Mouse (Mus musculus) neural tube, embryonic 11.5 days (tissue): ENCODE results near the gene Popdc2. TPM values are rescaled to one million over a fixed set of nuclear protein-coding genes. Genes with fewer than 3 reads are reported as not detected.
"Not testable (repeated sequence)": the region's sequence is repeated elsewhere in the genome, so short reads cannot be mapped to it uniquely, and the experiment has no call there.

Experiments
- ATAC-seq: fragments of 200-750 bp; cut with Nextera tagmentation; 2 replicates; pipeline ENCODE4 v1.8.0; 2017; ENCODE audit warnings: moderate number of reproducible peaks, mild to moderate bottlenecking, moderate TSS enrichment, moderate library complexity; ENCODE audit not compliant: insufficient read depth, low FRiP score, low TSS enrichment
- DNase-seq: peaks from one replicate; pipeline ENCODE4 v3.0.0-alpha.2; 2015; ENCODE audit warnings: low spot score
- H3K27ac ChIP-seq: fragments of 300-500 bp; sonication (generic); 2 replicates; pipeline ENCODE4 v1.5.1; 2014; ENCODE audit warnings: low read depth, mild to moderate bottlenecking, low read length
- H3K27me3 ChIP-seq: fragments of 300-500 bp; sonication (generic); 2 replicates; pipeline ENCODE4 v1.6.1; 2014; ENCODE audit warnings: mild to moderate bottlenecking, low read length, mixed read lengths; ENCODE audit not compliant: control insufficient read depth, insufficient read depth
- H3K36me3 ChIP-seq: fragments of 300-500 bp; sonication (generic); 2 replicates; pipeline ENCODE4 v1.6.1; 2014; ENCODE audit warnings: mild to moderate bottlenecking, low read length, moderate library complexity, mixed read lengths; ENCODE audit not compliant: control insufficient read depth, insufficient read depth
- H3K4me1 ChIP-seq: fragments of 300-500 bp; sonication (generic); 2 replicates; pipeline ENCODE4 v1.6.1; 2014; ENCODE audit warnings: low read length, mixed read lengths; ENCODE audit not compliant: control insufficient read depth, insufficient read depth
- H3K4me2 ChIP-seq: fragments of 300-500 bp; sonication (generic); 2 replicates; pipeline ENCODE4 v1.6.1; 2014; ENCODE audit warnings: low read depth, mild to moderate bottlenecking, moderate library complexity
- H3K4me3 ChIP-seq: fragments of 300-500 bp; sonication (generic); 2 replicates; pipeline ENCODE4 v1.5.1; 2014; ENCODE audit warnings: low read depth, low read length
- H3K9ac ChIP-seq: fragments of 300-500 bp; sonication (generic); 2 replicates; pipeline ENCODE4 v1.6.1; 2014; ENCODE audit warnings: mild to moderate bottlenecking, low read length
- H3K9me3 ChIP-seq: fragments of 300-500 bp; sonication (generic); 2 replicates; pipeline ENCODE4 v1.6.1; 2016; ENCODE audit warnings: low read length; ENCODE audit not compliant: control insufficient read depth
- WGBS: fragments of 180-500 bp; shearing (Covaris S2); extraction: QIAGEN DNeasy Blood & Tissue Kit; methylation state at CpG from one replicate; pipeline ENCODE4 v1.1.7; 2014; 5-methylcytosine and 5-hydroxymethylcytosine counted together
- polyA plus RNA-seq: library from polyadenylated mRNA; unstranded; fragments of >200 nt; fragmentation: Nextera tagmentation; extraction: Ambion mirVana; gene quantifications from 2 replicates; pipeline ENCODE4 v1.2.1, GENCODE M21; 2014

Popdc2 gene
- 1.2 and 1.3 TPM in 2 replicates for polyA plus RNA-seq

GRCm38 (mm10) chr16:38361933-38362332 is at the start of gene Popdc2:
TSS of gene Popdc2 (plus strand) at chr16:38362209.
- Histone ChIP-seq H3K27me3 (no peaks in the 10 kb centered on the region), H3K9me3 (no peaks in the 10 kb centered on the region), H3K9ac (no peak within 1 kb of the TSS), H3K4me3 (no peak within 1 kb of the TSS), H3K4me1 (no peaks in the 10 kb centered on the region), H3K36me3 (no peaks in the 10 kb centered on the region), H3K4me2 (no peak within 1 kb of the TSS), H3K27ac (no peak within 1 kb of the TSS)
- DNase-seq (no peak), ATAC-seq (no peak)
- 71% methylated on average over 10 of the region's 10 CpGs for WGBS

- ATAC-seq: no peak
- H3K27ac ChIP-seq: no peak overlapping the region
Observed at GRCm38 (mm10) chr16:38318492-38318891, 43.5 kb upstream of the Popdc2 start.

GRCm38 (mm10) chr16:38319087-38319486 is 42.9 kb upstream of the Popdc2 start:
- H3K9me3 ChIP-seq: no peaks in the 10 kb centered on the region
- 85% methylated on average over 4 of the region's 4 CpGs for WGBS
- ATAC-seq: no peak

More at GRCm38 (mm10) chr16:38318492-38318891, 43.5 kb upstream of the Popdc2 start:
- H3K4me2 ChIP-seq: no peak overlapping the region
- no peak for DNase-seq
- H3K36me3 ChIP-seq: no peaks in the 10 kb centered on the region
- H3K9ac ChIP-seq: no peak overlapping the region
- no peaks in the 10 kb centered on the region for H3K27me3 ChIP-seq
- 82% methylated on average over 9 of the region's 9 CpGs for WGBS
- H3K4me1 ChIP-seq: no peaks in the 10 kb centered on the region
- H3K9me3 ChIP-seq: no peaks in the 10 kb centered on the region
- H3K4me3 ChIP-seq: no peak overlapping the region

GRCm38 (mm10) chr16:38321452-38321935 is 40.5 kb upstream of the Popdc2 start:
- DNase-seq (peak; percentile 63), ATAC-seq (peak; percentile 55)
- H3K9me3 ChIP-seq: no peaks in the 10 kb centered on the region
- no peak overlapping the region for H3K27ac ChIP-seq
- H3K4me1 ChIP-seq: no peaks in the 10 kb centered on the region
- no peak overlapping the region for H3K9ac ChIP-seq
- H3K36me3 ChIP-seq: no peaks in the 10 kb centered on the region
- no peak overlapping the region for H3K4me3 ChIP-seq
- H3K27me3 ChIP-seq: no peaks in the 10 kb centered on the region
- H3K4me2 ChIP-seq: peak overlapping the region; percentile 30; the same call in 1 of the 2 replicates
- 39% methylated on average over 17 of the region's 17 CpGs for WGBS

More at GRCm38 (mm10) chr16:38319087-38319486, 42.9 kb upstream of the Popdc2 start:
- no peak overlapping the region for H3K27ac ChIP-seq
- no peak overlapping the region for H3K9ac ChIP-seq
- no peak for DNase-seq
- no peak overlapping the region for H3K4me3 ChIP-seq
- no peaks in the 10 kb centered on the region for H3K4me1 ChIP-seq
- no peaks in the 10 kb centered on the region for H3K27me3 ChIP-seq
- H3K4me2 ChIP-seq: no peak overlapping the region
- H3K36me3 ChIP-seq: no peaks in the 10 kb centered on the region

- no peaks in the 10 kb centered on the region for H3K36me3 ChIP-seq
- no peak overlapping the region for H3K27ac ChIP-seq
- no peak for DNase-seq
- no peak overlapping the region for H3K4me2 ChIP-seq
- H3K4me3 ChIP-seq: no peak overlapping the region
- WGBS: 92% methylated on average over 15 of the region's 15 CpGs
- no peak overlapping the region for H3K9ac ChIP-seq
- H3K4me1 ChIP-seq: no peaks in the 10 kb centered on the region
- no peaks in the 10 kb centered on the region for H3K9me3 ChIP-seq
- H3K27me3 ChIP-seq: no peaks in the 10 kb centered on the region
- no peak for ATAC-seq
Observed at GRCm38 (mm10) chr16:38324311-38324710, 37.7 kb upstream of the Popdc2 start.

GRCm38 (mm10) chr16:38326778-38327397 is 35.1 kb upstream of the Popdc2 start:
- no peak overlapping the region for H3K4me2 ChIP-seq
- no peak overlapping the region for H3K9ac ChIP-seq
- H3K4me3 ChIP-seq: no peak overlapping the region
- H3K9me3 ChIP-seq: no peaks in the 10 kb centered on the region
- no peak overlapping the region for H3K27ac ChIP-seq
- 88% methylated on average over 11 of the region's 11 CpGs for WGBS
- H3K36me3 ChIP-seq: no peaks in the 10 kb centered on the region
- H3K27me3 ChIP-seq: no peaks in the 10 kb centered on the region
- H3K4me1 ChIP-seq: no peaks in the 10 kb centered on the region
- DNase-seq (no peak), ATAC-seq (no peak)

- Histone ChIP-seq H3K36me3 (no peaks in the 10 kb centered on the region), H3K4me1 (no peaks in the 10 kb centered on the region), H3K4me3 (no peak overlapping the region), H3K9ac (no peak overlapping the region), H3K9me3 (no peaks in the 10 kb centered on the region), H3K27me3 (no peaks in the 10 kb centered on the region), H3K4me2 (no peak overlapping the region), H3K27ac (no peak overlapping the region)
- WGBS: 90% methylated on average over 3 of the region's 3 CpGs
- ATAC-seq (no peak), DNase-seq (no peak)
Observed at GRCm38 (mm10) chr16:38329340-38329739, 32.7 kb upstream of the Popdc2 start.

- Histone ChIP-seq H3K4me1 (no peaks in the 10 kb centered on the region), H3K4me3 (no peak overlapping the region), H3K9me3 (no peaks in the 10 kb centered on the region), H3K36me3 (no peaks in the 10 kb centered on the region), H3K9ac (no peak overlapping the region), H3K27ac (no peak overlapping the region), H3K27me3 (no peaks in the 10 kb centered on the region), H3K4me2 (no peak overlapping the region)
- ATAC-seq (no peak), DNase-seq (no peak)
- WGBS: 30% methylated on average over 6 of the region's 6 CpGs
Observed at GRCm38 (mm10) chr16:38334431-38334830, 27.6 kb upstream of the Popdc2 start.

- 91% methylated on average over 4 of the region's 4 CpGs for WGBS
- H3K9me3 ChIP-seq, H3K4me1 ChIP-seq, H3K36me3 ChIP-seq, DNase-seq, ATAC-seq, H3K27ac ChIP-seq, H3K4me2 ChIP-seq, H3K27me3 ChIP-seq, H3K4me3 ChIP-seq, H3K9ac ChIP-seq: not testable (repeated sequence)
Observed at GRCm38 (mm10) chr16:38338077-38338476, 23.9 kb upstream of the Popdc2 start.
